Mouse (Mus musculus) v-Abl transformed pro-B cells (cell line): ENCODE measurements around the gene Nes.

ENCODE experiments used
- in situ Hi-C, 2 experiments: fragments of 400-800 bp; cut with MboI; formaldehyde crosslinking; loops; one replicate each; pipeline ENCODE4 v1.15.1; 2025; ENCODE audit not compliant: unreplicated experiment in 2 of 2

The Nes gene

DNA sequence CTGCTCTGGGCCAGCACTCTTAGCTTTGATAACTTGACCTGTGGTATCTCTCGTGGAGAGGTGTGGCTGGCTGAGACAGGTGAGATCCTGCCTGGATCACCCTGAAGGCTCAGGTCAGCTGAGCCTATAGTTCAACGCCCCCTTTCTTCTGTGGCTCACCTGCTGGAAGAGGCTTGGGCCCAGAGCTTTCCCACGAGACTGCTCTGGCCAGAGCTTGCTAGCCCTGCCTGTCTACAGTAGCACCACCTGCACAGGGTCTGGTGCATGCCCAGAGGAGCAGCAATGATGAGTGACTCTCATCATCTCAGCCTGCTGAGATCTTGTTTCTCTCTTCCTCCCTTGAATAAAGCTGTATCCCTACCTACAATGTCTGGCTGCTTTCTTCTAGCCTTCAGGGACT is 9.2 kb downstream of the Nes start:
- in situ Hi-C loops = loop anchor here in 1 of 2 experiments (10.0 kb wide), 1 partner anchor 45 kb away; the partner anchor contains the start of genes Isg20l2 and Rrnad1

DNA sequence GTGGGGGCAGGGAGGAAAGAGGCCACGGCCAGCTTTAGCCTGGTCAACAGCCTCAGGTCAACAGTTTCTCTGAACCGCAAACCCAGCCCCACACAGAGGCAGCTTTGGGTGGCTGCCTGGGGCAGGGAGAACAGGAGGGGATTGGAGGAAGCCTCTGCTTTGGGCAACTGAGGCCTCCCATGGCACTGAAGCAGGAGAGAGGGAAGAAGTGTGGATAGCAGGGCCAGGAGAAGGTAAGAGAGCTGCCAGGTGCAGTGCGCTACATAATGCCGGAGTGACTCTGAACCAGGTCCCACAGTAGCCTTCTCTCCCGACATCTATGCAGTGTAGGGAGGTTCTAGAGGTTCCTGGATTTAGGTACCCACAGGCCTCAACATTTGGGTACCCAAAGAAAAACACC is 9.8 kb downstream of the Nes start:
- in situ Hi-C loops = loop anchor here in 1 of 2 experiments (10.0 kb wide), 1 partner anchor 46 kb away; the partner anchor contains the start of genes Isg20l2 and Rrnad1

DNA sequence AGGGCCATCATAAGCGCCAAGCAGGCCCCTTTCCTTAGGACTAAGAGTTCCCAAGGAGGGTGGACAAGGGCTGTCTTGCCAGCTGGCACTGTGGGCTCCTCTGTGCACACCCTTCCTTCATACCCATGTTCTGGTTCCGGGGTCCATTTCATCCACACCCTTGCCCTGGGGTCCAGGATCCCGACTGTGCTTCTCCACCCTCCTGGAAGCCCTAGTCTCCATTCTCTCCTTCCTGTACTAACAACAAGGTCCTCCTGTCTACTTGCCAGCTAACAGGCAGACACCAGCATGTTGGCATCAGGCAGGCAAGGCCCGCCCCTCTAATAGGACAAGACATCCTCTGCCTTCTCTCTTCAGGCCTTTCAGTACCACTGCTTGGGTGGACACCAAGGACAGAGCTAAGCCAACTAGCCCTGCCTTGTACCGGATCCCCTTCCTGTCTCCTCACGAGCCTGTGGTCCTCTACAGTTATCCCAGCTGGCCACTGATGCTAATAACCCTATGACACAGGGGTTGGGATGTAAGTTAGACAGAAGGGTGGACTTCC is 10.4 kb downstream of the Nes start:
- in situ Hi-C loops = loop anchor here in 1 of 2 experiments (10.0 kb wide), 1 partner anchor 46 kb away; the partner anchor contains the start of genes Isg20l2 and Rrnad1

DNA sequence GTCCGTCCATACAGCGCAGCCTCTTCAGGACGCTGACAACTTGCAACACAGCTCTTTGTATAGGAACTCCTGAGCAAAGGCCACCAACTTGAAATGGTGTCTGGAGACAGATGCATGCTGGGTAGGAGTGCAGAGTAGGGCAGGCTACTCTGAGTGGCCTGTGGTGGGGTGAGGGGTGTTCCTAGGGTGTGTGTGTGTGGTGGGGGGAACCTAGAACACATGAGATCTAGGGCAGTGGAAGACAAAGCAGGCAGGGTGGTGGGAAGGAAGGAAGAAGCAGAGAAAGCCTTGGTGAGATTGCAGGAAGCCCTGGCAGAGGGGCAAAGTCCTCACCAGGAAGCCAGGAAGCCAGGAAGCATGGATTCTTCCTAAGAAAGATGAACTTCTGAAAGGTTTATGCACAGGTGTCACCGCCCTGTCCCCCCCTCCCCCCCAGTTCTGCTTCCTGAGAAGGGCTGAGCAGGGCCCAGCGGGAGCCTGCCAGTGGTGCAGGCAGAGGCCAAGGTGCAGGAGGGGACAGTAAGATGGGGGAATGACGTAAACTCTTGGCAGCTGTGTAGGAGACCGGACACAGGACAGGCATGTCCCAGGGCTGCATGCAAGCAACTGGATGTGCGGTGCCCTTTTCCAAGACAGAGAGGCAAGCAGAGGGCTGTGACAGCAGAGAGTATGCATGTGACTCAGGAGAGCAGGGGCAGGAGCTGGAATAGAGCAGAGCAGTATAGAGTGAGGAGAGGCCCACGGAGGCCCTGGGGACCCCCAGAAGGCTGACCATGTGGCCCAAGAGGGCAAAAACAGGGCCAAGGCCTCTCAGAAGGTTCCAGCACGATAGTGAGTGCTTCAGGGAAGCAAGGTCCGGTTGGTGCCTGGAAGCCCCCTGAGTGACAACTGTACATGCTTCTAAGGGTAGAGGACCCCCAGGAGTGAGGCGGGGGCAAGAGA is 11.3 kb downstream of the Nes start:
- in situ Hi-C loops = loop anchor here in 1 of 2 experiments (10.0 kb wide), 1 partner anchor 47 kb away; the partner anchor contains the start of genes Isg20l2 and Rrnad1

DNA sequence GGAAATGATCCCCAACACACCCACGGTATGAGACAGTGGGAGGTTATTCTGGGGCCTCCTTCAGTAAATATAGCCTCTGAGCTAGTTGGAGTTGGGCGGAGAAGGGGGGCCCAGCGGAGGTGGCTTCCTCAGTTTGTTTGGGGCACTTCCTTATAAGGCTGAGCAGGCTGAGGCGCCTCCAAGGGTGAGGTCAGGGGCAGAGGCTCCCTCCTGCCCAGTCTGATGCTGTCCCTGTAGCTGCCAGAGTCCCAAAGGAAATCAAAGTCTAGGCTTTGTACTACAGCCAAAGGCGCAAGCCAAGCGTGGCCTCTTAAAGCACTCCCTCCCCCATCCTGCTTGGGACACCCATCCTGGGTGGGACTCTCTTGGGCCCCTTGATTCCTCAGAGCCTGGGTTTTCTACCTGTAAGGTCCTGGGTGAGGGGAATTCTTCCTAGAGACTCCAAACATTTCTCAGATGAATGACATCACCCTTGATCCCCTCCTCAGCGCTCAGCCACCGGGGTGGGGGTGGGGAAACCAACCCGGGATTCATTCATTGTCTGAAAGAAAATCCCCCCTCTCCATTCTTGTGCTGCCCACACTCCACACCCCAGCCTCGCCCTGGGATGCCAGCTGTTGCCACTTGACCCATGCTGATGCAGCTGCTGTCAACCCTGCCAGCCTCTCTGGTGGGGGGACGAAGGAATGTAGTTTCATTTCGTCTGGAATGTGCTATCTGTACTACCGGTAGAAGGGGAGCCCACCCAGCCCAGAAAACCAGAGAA is 12.1 kb downstream of the Nes start:
- in situ Hi-C loops = loop anchor here in 1 of 2 experiments (10.0 kb wide), 1 partner anchor 48 kb away; the partner anchor contains the start of genes Isg20l2 and Rrnad1

DNA sequence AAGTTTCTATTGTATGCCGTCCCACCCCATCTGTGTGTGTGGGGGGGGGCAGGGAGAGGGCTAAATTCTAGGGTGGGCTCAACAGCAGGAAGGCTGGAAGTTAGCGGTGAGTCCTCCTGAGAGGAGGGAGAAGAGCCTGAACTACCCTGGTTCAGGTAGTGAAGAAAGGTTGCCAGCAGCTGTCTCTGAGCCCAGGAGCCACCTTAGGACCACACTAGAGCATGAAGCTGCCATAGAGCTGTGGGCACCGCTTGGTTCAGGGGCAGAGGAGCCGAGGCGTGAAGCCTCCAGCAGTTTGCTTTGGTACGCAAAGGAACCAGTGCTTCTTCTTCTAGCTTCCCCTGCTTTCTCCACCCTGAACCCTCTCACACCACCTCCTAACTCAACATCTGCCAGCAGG is 12.7 kb downstream of the Nes start:
- in situ Hi-C loops = loop anchor here in 1 of 2 experiments (10.0 kb wide), 1 partner anchor 49 kb away; the partner anchor contains the start of genes Isg20l2 and Rrnad1

DNA sequence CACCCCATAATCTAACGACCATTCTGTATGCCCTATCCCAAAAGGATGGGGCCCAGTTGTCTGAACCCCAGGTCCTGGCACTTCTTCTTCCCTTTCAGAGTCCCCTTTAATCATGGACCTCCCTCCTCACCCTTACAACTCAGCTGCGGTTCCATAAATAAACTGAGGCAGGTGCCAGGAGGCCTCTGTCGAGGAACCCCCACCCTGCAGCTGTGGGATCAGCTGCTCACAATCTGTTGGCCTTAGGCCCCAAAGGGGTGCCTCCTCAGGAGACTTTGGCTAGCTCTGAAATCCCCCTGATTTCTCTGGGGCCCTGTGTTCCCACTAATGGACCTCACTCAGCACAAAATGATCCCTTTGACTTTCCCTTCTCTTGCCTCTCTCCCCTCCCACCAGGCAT is 13.2 kb downstream of the Nes start:
- in situ Hi-C loops = loop anchor here in 1 of 2 experiments (10.0 kb wide), 1 partner anchor 49 kb away; the partner anchor contains the start of genes Isg20l2 and Rrnad1

DNA sequence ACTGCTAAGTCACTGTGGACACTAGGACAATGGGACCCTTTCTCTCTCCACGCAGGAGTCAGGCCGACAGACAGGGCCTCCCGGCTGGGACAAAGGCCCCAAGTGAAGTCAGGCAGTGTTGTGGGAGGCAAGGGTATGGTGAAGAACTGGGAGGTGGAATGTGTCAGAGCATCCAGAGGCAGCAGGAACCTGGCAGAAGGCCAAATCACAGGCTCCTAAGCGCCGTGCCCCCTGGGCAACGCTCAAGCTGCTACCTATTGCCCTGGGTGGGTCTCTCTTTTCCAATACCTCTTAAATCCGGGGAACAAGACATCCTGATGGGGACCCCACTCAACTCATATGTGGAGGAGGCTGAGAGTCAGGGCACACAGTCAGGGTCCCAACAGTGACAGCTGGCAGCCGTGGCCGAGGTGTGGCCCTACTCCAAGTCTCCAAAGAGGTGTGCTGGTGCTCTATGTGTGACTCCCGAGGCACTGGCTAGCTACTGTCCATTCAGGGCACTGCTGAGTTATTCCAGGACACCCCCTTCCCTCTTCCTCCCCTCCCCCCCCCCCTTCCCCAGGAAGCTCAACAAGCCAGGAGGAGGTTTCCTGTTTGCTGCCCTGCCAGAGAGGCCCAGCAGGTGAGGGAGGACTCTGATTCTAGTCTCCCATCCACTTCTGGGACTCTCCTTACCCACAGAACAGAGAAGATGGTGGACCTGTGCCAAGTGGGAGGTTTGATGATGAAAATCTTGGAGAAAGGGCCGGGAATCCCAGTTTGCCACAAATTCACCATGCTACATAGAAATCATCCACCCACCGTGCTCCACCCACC is 14.8 kb downstream of the Nes start:
- in situ Hi-C loops = loop anchor here in 1 of 2 experiments (10.0 kb wide), 1 partner anchor 51 kb away; the partner anchor contains the start of genes Isg20l2 and Rrnad1

DNA sequence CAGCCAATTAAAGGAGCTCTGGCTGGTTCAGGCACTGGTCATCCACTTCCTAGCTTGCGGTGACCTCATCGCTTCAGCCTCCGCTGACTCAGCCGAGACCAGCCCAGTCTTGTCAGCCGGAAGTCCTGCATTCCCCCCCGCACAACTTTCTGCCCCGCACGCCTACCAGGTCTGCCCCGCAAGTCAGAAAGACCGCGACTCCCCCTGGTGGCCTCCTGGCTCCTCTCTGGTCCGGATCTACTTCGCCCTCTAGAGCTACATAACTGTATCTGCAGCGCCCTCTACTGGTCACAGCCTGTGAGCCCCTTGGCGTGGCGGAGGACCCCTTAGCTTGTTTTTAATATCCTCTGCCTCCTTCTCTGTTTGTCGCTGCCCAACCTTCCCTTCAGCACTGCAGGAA is 16.0 kb downstream of the Nes start:
- in situ Hi-C loops = loop anchor here in 1 of 2 experiments (10.0 kb wide), 1 partner anchor 52 kb away; the partner anchor contains the start of genes Isg20l2 and Rrnad1

DNA sequence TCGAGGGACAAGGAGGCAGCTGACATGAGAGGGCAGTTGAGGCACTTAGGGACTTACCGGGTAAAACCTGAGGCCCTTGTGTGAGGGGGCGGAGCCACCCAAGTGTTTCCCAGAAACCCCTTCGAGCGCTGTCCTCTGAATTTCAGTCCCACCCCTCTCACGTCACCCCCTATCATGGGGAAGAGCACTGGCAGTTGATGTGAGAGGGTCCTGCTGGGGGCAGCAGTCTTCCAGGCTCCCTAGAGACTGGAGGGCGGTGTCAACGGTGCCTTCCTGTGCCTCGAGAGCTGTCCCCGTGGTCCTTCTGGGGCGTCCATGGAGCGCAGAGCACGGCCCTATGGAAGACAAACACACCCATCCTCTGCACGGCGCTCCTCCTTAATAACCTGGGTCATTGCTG is 16.8 kb downstream of the Nes start:
- in situ Hi-C loops = loop anchor here in 1 of 2 experiments (10.0 kb wide), 1 partner anchor 53 kb away; the partner anchor contains the start of genes Isg20l2 and Rrnad1

DNA sequence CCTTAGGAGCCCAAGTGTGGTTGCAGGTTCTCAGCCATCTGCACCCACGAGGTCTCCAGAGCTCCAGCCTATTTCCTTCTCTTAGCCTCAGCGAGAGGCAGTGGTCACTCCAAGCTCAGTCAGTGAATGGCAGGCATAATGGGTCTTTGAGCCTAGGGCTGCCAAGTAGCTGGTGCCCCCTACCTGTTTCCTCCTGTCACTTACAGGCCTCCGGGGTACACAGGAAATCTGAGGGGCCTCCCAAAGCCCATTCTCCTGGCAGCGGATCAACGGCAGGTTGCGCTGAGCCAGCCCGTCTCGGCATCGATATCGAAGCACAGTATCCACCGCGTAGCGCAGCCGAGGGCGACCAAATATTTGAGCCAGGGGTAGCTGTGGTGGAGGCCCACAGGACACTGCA is 17.2 kb downstream of the Nes start:
- in situ Hi-C loops = loop anchor here in 1 of 2 experiments (10.0 kb wide), 1 partner anchor 53 kb away; the partner anchor contains the start of genes Isg20l2 and Rrnad1

DNA sequence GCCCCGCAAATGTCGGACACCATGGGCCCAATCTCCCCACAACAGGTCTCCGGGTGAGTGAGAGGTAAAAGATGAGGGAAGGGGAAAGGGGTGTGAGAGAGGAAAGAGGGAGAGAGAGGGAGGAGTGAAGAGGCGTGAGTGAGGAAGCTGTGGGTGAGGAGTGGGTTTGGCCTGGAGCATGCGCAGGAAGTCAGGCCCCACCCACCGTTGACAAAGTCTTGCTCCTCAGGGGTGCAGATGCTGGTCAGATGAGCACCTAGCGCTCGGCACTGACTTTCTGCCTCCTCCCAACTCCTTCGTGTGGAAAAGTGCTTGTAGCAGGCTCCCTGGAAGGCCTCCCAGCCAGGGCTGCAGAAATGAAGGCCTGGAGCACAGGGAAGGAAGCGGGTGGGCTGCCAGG is 19.1 kb downstream of the Nes start:
- in situ Hi-C loops = loop anchor here in 1 of 2 experiments (10.0 kb wide), 1 partner anchor 55 kb away; the partner anchor contains the start of genes Isg20l2 and Rrnad1

DNA sequence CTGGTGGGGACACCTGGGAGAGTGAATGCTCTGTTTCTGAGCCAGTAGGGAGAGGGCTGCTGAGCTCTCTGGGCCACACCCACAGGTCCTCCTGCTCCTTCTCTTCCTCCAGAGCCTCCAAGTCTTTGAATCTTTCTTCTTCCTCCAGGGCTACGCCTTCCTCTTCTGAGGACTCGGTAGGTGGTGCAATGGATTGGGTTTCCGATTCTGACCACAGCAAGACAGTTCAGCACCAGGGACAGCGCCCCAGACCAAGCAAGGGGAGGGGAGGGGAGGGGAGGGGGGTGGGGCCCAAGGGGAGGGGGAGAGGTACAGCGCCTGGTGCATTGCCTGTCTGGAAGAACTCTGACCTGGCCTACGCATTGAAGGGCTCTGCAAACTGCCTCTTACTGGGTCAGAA is 22.6 kb downstream of the Nes start:
- in situ Hi-C loops = no loop called here

DNA sequence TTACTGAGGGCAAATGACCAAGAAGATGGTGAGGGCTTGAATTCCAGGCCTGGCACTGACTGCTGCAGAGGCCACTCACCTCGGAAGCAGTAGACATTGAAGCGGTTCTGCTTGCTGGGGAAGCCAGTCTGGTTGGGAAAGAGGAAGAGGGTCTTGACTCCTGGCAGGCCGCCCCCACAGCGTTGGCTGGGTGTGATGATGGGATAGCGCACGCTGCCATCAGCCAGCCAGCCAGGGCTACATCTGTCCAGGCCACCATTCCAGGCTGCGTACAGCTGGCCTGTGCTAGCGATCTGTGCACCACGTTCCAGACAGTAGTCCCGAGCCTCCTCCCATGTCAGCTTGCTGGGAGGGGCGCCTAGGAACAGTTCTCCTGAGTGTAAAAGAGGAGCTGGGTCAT is 24.5 kb downstream of the Nes start:
- in situ Hi-C loops = no loop called here

DNA sequence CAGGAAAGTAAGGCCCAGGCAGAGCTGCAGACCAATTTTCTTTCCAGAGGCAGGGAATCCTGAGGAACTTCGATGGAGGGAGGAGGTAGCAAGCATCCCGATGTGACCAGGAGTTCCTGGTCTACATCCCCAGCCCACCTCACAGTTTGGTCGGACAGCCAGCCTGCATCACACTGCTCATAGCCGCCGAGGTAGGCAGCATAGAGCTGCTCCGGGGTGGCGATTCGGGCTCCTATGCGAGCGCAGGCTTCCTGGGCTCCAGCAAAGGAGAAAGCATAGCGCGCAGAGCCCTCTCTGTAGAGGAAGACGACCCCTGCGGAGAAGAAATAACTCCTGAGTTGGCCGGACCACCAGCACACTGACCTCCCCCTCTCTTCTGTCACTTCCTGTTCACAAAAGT is 25.5 kb downstream of the Nes start:
- in situ Hi-C loops = no loop called here

DNA sequence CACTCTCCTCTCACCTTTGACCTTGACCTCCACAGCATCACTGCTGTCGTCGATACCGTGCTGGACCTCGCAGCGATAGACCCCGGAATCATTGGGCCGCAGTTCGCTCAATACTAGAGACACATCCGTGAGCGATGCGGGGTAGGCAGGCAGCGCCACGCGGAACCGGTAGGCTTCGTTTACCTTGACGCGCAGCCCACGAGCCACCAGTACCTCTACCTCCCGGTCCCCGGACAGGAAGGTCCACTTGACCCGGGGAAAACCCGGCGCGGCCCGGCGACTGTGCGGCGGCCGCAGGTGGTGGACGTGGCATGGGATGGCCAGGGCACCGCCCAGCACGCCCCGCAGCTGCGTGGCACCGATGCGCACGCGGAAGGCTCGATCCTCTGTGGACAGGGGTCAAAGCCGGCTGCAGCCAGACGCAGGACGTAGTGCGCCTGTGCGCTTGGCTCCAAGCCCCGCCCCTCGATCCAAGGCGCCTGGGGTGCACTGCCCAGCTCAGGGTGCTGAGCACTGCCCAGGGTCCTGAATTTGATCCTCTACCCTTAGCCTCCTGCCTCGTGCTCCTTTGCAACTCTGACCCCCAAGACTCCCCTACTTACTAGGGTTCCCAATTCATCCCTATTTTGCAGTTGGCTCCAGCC is 26.2 kb downstream of the Nes start:
- in situ Hi-C loops = no loop called here

DNA sequence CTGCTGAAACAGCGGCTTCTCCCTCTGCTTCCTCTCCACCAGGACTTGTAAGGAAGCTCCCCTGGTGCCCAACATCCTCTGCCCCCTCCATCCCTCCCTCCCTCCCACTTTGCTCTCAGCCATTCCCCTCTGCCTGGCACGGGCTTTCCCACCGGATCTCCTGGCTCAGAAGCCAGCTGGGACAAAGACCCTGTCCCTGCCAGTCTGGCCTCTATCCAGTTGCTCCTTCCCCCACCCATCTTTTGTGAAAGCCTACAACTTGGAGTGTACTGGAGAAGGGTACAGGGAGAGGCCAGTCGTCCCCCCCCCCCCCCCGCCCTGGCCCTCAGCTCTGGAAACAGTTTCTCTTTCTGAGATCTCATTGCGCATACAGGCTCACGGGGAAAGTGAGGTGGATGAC is 27.9 kb downstream of the Nes start:
- in situ Hi-C loops = no loop called here

DNA sequence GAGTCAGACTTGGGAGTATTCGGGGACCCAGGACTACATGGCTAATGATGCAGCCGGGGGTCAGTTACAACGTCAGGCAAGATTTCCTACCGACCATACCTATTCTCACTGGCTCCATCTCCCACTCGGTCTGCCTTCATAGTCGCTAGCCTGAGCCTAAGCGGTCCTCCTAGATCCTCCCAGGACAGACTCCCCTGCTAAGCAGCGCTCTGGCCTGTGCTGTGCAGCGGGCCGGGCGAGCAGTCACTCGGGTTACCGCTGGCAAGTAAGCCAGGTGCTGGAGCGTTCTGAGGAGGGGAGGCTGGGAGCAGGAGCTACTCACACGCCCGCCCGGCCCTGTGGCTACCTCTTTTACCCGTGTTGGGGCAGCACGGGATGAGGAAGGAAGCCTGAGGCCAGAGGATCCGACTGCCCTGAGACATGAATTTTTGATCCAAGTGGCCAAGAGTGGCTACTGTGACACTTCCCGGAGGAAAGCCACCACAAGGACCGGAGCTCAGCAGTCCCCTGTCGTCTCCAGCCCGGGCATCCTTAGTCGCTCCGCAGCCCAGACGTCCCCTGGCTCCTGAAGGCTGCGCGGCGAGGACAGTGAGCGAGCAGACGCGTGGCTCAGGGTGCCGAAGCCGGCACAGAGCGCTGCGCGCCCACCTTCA is 28.5 kb downstream of the Nes start:
- in situ Hi-C loops = no loop called here
